Mouse (Mus musculus) neural tube, embryonic 14.5 days (tissue): ENCODE data around the gene Efna3. TPM values are rescaled to one million over a fixed set of nuclear protein-coding genes. Genes with fewer than 3 reads are reported as not detected.

Source experiments
- ATAC-seq: fragments of 200-750 bp; cut with Nextera tagmentation; 2 replicates; pipeline ENCODE4 v1.8.0; 2017; ENCODE audit warnings: low read depth, mild to moderate bottlenecking, moderate TSS enrichment, moderate library complexity
- H3K27ac ChIP-seq: fragments of 300-500 bp; sonication (generic); 2 replicates; pipeline ENCODE4 v1.5.1; 2014; ENCODE audit warnings: low read depth, mild to moderate bottlenecking, control low read depth, low read length, moderate library complexity, mixed read lengths
- H3K27me3 ChIP-seq: fragments of 300-500 bp; sonication (generic); 2 replicates; pipeline ENCODE4 v1.6.1; 2014; ENCODE audit warnings: low read length; ENCODE audit not compliant: control insufficient read depth, insufficient read depth
- H3K36me3 ChIP-seq: fragments of 300-500 bp; sonication (generic); 2 replicates; pipeline ENCODE4 v1.6.1; 2014; ENCODE audit warnings: low read length, mixed read lengths; ENCODE audit not compliant: control insufficient read depth, insufficient read depth
- H3K4me1 ChIP-seq: fragments of 300-500 bp; sonication (generic); 2 replicates; pipeline ENCODE4 v1.6.1; 2014; ENCODE audit warnings: low read length; ENCODE audit not compliant: control insufficient read depth, insufficient read depth
- H3K4me2 ChIP-seq: fragments of 300-500 bp; sonication (generic); 2 replicates; pipeline ENCODE4 v1.6.1; 2014; ENCODE audit warnings: mild to moderate bottlenecking, low read depth, low read length, control low read depth
- H3K4me3 ChIP-seq: fragments of 300-500 bp; sonication (generic); 2 replicates; pipeline ENCODE4 v1.5.1; 2014; ENCODE audit warnings: low read depth, low read length, control low read depth, mixed read lengths
- H3K9ac ChIP-seq: fragments of 300-500 bp; sonication (generic); replicated peaks from 2 replicates; pipeline ENCODE4 v1.6.1; 2014; ENCODE audit warnings: low read depth, mild to moderate bottlenecking, control low read depth, low read length, mixed read lengths
- H3K9me3 ChIP-seq: fragments of 300-500 bp; sonication (generic); 2 replicates; pipeline ENCODE4 v1.6.1; 2016; ENCODE audit warnings: low read length; ENCODE audit not compliant: control insufficient read depth
- WGBS: fragments of 180-500 bp; shearing (Covaris S2); extraction: QIAGEN DNeasy Blood & Tissue Kit; methylation state at CpG from one replicate; pipeline ENCODE4 v1.1.7; 2014; 5-methylcytosine and 5-hydroxymethylcytosine counted together
- polyA plus RNA-seq: library from polyadenylated mRNA; unstranded; fragments of >200 nt; fragmentation: Nextera tagmentation; extraction: Ambion mirVana; gene quantifications from 2 replicates; pipeline ENCODE4 v1.2.1, GENCODE M21; 2014

The Efna3 gene
- polyA plus RNA-seq, 1 experiment from 2014 or later = 96.9 TPM

DNA sequence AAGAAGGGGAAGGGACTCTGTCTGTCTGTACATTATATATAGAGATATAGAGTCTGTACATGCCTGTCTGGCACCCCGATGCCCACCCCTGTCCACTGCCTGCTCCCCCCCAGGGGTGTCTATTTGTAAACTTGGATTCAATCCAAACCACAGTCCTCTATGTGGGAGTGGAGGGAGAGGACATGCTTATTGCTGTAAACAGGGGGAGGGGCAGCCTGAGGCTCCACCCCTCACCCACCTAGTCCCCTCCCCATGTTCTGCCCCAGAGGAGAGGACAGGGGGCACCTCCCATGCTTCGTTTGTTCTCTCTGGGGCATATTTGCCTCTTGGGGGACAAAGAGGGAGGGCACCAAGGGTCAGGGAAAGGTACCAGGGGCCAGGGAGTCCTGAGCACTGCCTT lies 8.0 kb downstream of the Efna3 start:
- Histone ChIP-seq H3K27ac (no peak overlapping the region), H3K36me3 (peaks cover 17% of the 10 kb centered on the region), H3K9me3 (no peaks in the 10 kb centered on the region), H3K27me3 (no peaks in the 10 kb centered on the region), H3K4me3 (no peak overlapping the region), H3K4me2 (no peak overlapping the region), H3K9ac (no peak overlapping the region), H3K4me1 (peaks cover 37% of the 10 kb centered on the region)
- no peak for ATAC-seq
- 54% methylated on average over 2 of the region's 2 CpGs for WGBS

DNA sequence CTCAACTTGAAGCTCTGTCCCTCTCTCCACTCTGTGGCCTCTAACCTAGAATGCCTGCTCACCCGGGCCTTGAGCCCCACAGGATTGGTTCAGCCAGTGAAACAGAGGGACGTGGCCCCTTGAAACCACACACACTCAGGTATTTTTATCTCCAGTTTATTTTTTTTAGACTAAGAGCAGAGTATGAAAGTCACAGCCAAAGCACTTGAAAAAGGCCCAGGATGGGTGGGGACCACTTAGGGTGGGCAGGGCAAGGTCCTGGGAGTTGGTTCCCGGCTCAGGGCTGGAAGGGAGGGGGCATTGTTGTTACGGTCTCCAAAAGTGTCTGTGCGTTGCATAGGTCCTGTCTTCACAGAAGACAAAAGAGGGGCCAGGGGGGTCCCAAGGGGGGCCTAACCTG lies 8.4 kb downstream of the Efna3 start:
- Histone ChIP-seq H3K9me3 (no peaks in the 10 kb centered on the region), H3K9ac (no peak overlapping the region), H3K36me3 (peaks cover 17% of the 10 kb centered on the region), H3K27ac (no peak overlapping the region), H3K4me1 (peaks cover 34% of the 10 kb centered on the region), H3K27me3 (no peaks in the 10 kb centered on the region), H3K4me2 (no peak overlapping the region), H3K4me3 (no peak overlapping the region)
- no peak for ATAC-seq
- WGBS = 70% methylated on average over 5 of the region's 5 CpGs

DNA sequence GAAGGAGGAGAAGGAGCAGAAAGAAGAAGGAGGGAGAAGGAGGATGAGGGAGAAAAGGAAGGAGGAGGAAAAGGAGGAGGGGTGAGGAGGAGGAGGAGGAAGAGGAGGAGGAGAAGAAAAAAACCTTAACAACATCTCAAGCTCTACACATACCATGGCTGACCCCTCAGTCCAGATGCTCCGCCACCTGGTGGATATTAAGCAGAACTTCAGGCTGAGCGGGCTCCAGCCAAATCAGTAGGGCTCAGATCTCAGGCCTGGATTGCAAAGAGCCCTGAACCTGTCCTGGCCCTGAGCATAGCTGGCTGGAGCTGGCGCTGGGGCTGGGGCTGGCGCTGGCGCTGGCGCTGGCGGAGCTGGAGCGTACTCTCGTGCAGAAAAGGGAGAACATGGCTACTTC lies 14.7 kb downstream of the Efna3 start:
- Histone ChIP-seq H3K27me3 (no peaks in the 10 kb centered on the region), H3K4me3 (no peak overlapping the region), H3K9ac (no peak overlapping the region), H3K4me1 (no peaks in the 10 kb centered on the region), H3K4me2 (no peak overlapping the region), H3K36me3 (peaks cover 2% of the 10 kb centered on the region; the same call in 1 of the 2 replicates), H3K27ac (no peak overlapping the region), H3K9me3 (no peaks in the 10 kb centered on the region)
- peak; percentile 90 for ATAC-seq
- 3% methylated on average over 9 of the region's 9 CpGs for whole genome bisulfite sequencing

DNA sequence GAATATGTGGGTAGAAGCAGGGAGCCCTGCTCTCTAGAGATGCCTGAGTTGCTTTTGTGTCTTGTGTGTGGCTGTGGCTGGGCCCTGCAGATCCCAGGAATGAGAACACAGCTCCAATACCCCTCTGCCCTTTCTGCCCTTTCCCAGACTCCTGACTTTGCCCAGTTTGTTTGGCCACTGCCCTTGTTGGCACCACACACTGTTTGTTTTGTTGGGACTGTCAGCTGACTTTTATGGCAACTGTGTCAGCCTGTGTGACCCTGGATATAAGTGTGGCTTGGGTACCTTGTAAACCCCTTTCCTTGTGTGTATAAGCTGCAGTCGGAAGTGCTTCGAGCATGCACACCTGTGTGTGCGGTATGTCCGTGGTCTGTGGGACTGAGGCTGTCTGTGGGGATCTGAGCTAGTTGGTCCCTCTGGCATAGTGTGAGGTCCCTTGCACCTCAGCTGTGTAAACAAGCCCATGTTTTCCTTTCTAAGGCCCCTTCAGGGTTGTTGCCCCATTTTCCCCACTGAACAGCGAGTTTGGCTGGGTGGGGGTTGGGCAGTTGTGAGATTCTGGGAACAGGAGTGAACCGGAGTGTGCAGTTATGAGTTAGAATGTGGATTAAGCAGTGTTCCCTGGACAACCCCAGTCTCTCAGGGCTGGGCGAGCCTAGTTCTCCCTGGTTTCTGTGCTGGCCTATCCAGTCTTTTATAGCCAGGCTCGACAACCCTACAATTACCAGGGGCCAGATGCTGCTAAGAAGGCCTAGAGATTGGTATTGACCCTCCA lies 17.0 kb downstream of the Efna3 start:
- no peak overlapping the region for H3K4me3 ChIP-seq
- ATAC-seq = no peak
- H3K9ac ChIP-seq = no peak overlapping the region
- no peaks in the 10 kb centered on the region for H3K4me1 ChIP-seq
- H3K36me3 ChIP-seq = no peaks in the 10 kb centered on the region
- no peaks in the 10 kb centered on the region for H3K27me3 ChIP-seq
- H3K27ac ChIP-seq = no peak overlapping the region
- WGBS = 61% methylated on average over 8 of the region's 8 CpGs
- no peaks in the 10 kb centered on the region for H3K9me3 ChIP-seq
- H3K4me2 ChIP-seq = no peak overlapping the region

DNA sequence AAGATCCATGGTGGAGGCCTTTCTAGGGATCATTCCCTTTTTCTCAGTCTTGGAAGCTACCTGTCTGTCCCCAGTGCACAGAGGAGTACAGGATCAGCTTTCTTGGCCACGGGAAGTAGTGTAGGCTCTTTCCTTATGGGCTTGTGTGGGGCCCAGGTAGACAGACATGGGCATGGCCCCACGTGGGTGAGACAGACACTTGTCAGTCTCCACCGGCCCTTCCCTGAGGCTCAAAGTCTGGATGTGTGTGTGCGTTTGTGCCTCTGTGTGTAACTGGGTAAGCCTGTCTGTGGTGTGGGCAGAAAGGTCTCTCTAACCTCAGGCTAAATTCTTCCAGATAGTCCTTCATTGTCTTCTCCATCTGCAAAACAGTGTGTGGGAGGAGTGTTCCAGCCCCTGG lies 17.7 kb downstream of the Efna3 start:
- Histone ChIP-seq H3K9me3 (no peaks in the 10 kb centered on the region), H3K27me3 (no peaks in the 10 kb centered on the region), H3K27ac (no peak overlapping the region), H3K36me3 (no peaks in the 10 kb centered on the region), H3K9ac (no peak overlapping the region), H3K4me1 (no peaks in the 10 kb centered on the region), H3K4me2 (no peak overlapping the region), H3K4me3 (no peak overlapping the region)
- WGBS = 70% methylated on average over 4 of the region's 4 CpGs
- ATAC-seq = no peak

DNA sequence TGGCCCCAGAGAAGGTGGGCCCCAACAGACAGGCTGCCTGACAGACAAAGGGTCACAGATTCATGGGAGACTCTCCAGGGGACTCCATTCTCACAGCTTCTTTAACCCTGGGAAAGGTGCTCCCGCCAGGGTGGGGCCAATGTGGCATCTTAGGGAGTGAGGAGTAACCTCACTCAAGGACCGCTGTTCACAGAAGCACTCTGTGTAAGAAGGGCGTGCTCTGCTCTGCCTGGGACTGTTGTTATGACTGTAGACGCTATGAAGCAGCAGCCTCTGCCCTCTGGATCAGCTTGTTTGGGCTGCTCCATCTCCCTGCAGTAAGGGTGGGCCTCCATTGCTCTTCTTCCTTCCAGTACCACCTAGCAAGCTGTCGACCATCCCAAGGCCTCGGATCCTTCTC lies 18.3 kb downstream of the Efna3 start:
- Histone ChIP-seq H3K4me1 (no peaks in the 10 kb centered on the region), H3K9ac (no peak overlapping the region), H3K4me2 (no peak overlapping the region), H3K4me3 (no peak overlapping the region), H3K27ac (no peak overlapping the region), H3K27me3 (no peaks in the 10 kb centered on the region), H3K36me3 (no peaks in the 10 kb centered on the region), H3K9me3 (no peaks in the 10 kb centered on the region)
- 66% methylated on average over 6 of the region's 6 CpGs for WGBS
- ATAC-seq = no peak

DNA sequence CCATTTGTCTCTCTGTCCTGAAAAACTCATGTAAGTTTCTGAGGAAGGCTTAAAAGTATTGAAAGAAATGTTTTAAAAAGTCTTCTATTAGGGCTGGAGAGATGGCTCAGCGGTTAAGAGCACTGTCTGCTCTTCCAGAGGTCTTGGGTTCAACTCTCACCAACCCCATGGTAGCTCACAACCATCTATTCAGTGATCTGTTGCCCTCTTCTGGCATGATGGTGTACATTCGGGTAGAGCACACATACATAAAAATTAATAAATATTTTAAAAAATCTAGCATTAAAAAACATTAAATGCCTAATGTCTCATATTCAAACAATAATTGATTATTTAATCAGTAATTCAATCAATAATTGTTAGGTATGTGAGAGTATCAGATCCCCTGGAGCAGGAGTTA lies 22.3 kb downstream of the Efna3 start:
- no peak for ATAC-seq
- H3K36me3 ChIP-seq = no peaks in the 10 kb centered on the region
- H3K4me1 ChIP-seq = no peaks in the 10 kb centered on the region
- H3K9ac ChIP-seq = no peak overlapping the region
- no peak overlapping the region for H3K4me3 ChIP-seq
- WGBS = 73% methylated on average over 2 of the region's 2 CpGs
- no peaks in the 10 kb centered on the region for H3K27me3 ChIP-seq
- no peak overlapping the region for H3K4me2 ChIP-seq
- no peak overlapping the region for H3K27ac ChIP-seq
- no peaks in the 10 kb centered on the region for H3K9me3 ChIP-seq

DNA sequence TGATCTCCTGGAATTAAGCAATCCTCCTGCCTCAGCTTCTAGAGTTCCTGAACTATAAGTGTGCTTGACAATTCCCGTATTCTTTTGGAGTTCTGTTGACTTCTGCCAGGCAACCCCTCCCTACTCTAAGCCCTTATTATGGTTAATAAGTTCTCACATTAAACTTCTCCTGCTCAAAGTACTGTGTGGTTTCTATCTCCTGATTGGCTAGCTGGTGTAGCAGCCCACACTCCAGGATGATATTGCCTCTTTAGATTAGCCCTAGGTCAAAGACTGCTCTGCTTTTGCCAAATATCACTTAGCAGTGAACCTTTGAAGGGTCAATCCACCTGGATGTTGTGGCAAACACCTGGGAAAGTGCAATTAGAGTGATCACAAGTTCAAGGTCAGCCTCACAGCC lies 22.7 kb downstream of the Efna3 start:
- no peak overlapping the region for H3K4me3 ChIP-seq
- 75% methylated on average over 1 of the region's 1 CpGs for WGBS
- H3K4me2 ChIP-seq = no peak overlapping the region; the same call in 1 of the 2 replicates
- no peak overlapping the region for H3K9ac ChIP-seq
- H3K27ac ChIP-seq = no peak overlapping the region
- H3K4me1 ChIP-seq = no peaks in the 10 kb centered on the region
- no peaks in the 10 kb centered on the region for H3K9me3 ChIP-seq
- no peaks in the 10 kb centered on the region for H3K27me3 ChIP-seq
- ATAC-seq = no peak
- no peaks in the 10 kb centered on the region for H3K36me3 ChIP-seq

DNA sequence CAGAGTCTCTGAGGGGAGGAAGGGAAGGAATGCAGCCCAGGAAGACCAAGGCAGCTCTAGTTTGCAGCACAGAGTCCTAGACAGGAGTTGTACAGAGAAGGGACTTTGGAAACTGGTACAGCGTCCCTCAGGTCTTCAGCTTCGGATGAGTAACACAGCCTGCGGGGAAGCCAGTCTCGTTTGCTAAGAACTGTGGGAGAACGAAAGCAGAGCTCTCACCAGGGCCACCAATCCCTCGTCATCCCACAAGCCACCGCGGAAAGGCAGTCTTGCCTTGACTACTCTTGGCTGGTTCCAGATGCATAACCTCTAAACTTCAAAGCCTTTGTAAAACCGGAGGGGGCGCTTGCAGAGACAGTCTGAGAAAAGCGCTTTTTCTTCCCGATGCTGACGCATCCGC lies 23.3 kb downstream of the Efna3 start:
- ATAC-seq = no peak
- H3K4me1 ChIP-seq = no peaks in the 10 kb centered on the region
- H3K4me3 ChIP-seq = no peak overlapping the region
- no peaks in the 10 kb centered on the region for H3K9me3 ChIP-seq
- peak overlapping the region; percentile 37 for H3K4me2 ChIP-seq
- 4% methylated on average over 14 of the region's 14 CpGs for WGBS
- 0 out of 2 replicates have a peak overlapping the region, but pooled peaks have one; percentile 25 for H3K9ac ChIP-seq
- H3K27me3 ChIP-seq = no peaks in the 10 kb centered on the region
- H3K27ac ChIP-seq = no peak overlapping the region
- H3K36me3 ChIP-seq = no peaks in the 10 kb centered on the region
